Mouse (Mus musculus): ENCODE data around the gene Rbfox2. TPM values are rescaled to one million over a fixed set of nuclear protein-coding genes. Genes with fewer than 3 reads are reported as not detected.

The Rbfox2 gene
- 17.4 and 21.6 TPM in 2 replicates for total RNA-seq (2014; rRNA removed)
- polyA plus RNA-seq (2012; rRNA removed), result 18.2 and 21.5 TPM in 2 replicates

DNA sequence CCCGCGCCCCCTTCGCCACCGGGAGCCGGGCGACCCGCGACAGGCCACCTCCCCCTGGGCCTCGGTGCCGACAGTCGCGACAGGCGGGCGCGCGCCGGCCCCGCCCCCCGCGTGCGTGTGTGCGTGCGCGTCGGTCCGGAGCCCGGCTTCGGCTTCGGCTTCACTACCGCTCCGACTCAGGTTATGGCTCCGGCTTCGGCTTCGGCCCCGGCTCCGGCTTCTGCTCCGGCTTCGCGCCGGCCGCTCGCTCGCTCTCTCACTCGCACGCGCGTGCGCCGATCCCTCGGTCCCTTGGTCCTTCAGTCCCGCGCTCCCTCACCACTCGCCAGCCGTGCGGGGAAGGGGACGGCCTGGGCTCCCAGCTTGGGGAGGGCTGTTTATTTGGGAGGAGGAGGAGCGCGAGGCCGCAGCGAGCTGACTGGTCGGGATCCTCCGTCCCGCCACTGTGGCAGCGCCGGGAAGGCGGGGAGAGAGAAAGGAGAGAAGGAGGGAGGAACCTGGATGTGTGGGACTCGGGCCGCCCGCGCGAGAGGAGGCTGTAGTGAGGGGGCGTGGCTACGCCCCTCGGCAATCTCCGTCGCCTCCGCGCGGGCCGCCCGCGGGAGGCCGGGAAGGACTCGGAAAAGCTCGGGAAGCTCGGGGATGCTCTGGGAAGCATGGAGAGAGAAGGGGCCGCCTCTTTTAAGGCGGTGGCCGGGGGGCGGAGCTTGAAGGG, at the start of gene Rbfox2:
Rbfox2 (minus strand) TSS at position 458 of the 715 bp plus-strand sequence.
- peaks cover 27% of the 10 kb centered on the region; the same call in 1 of the 2 replicates for H3K79me2 ChIP-seq (ENCODE audit: control insufficient read depth, insufficient read depth, low read length)
- under 1% methylated on average over 89 of the region's 90 CpGs for whole genome bisulfite sequencing
- no peaks in the 10 kb centered on the region for H3K27me3 ChIP-seq (ENCODE audit: control insufficient read depth, insufficient read depth, low read length)
- TF ChIP-seq CTCF (IDR thresholded peaks at IDR 0.05; ENCODE audit: low read depth, low read length) (no peak), POLR2A (IDR thresholded peaks at IDR 0.05; ENCODE audit: extremely low read depth, insufficient read depth, low read length) (peak; percentile 86)
- H3K4me1 ChIP-seq (ENCODE audit: control insufficient read depth, insufficient read depth, low read length), result peaks cover 14% of the 10 kb centered on the region
- DNase-seq (ENCODE audit: extremely low read depth, low read depth, low spot score), result peak; percentile 90
- peak within 1 kb of the TSS; percentile 93 for H3K9ac ChIP-seq (ENCODE audit: low read depth, low read length)
- H3K4me3 ChIP-seq (ENCODE audit: insufficient read depth, low read depth, low read length), result peak within 1 kb of the TSS; percentile 86
- no peaks in the 10 kb centered on the region for H3K36me3 ChIP-seq (ENCODE audit: control insufficient read depth, insufficient read depth, low read length)
- H3K27ac ChIP-seq (replicated peaks; ENCODE audit: insufficient read depth, low read depth, low read length), result peak within 1 kb of the TSS; percentile 88

GRCm38 (mm10) chr15:77356248-77356810, 49.5 kb upstream of the Rbfox2 start:
- no peak overlapping the region for H3K9ac ChIP-seq (ENCODE audit: low read depth, low read length)
- H3K79me2 ChIP-seq (ENCODE audit: control insufficient read depth, insufficient read depth, low read length), result no peaks in the 10 kb centered on the region
- H3K4me3 ChIP-seq (ENCODE audit: insufficient read depth, low read depth, low read length), result no peak overlapping the region
- no peak for TF ChIP-seq POLR2A (IDR thresholded peaks at IDR 0.05; ENCODE audit: extremely low read depth, insufficient read depth, low read length)
- TF ChIP-seq CTCF (IDR thresholded peaks at IDR 0.05; ENCODE audit: low read depth, low read length), result no peak
- WGBS, result 54% methylated on average over 11 of the region's 11 CpGs
- H3K36me3 ChIP-seq (ENCODE audit: control insufficient read depth, insufficient read depth, low read length), result no peaks in the 10 kb centered on the region
- no peaks in the 10 kb centered on the region for H3K27me3 ChIP-seq (ENCODE audit: control insufficient read depth, insufficient read depth, low read length)
- H3K27ac ChIP-seq (replicated peaks; ENCODE audit: insufficient read depth, low read depth, low read length), result no peak overlapping the region
- DNase-seq (ENCODE audit: extremely low read depth, low read depth, low spot score), result no peak
- H3K4me1 ChIP-seq (ENCODE audit: control insufficient read depth, insufficient read depth, low read length), result 0 out of 2 replicates have a peak, but pooled peaks cover 3% of the 10 kb centered on the region

- Histone ChIP-seq H3K36me3 (ENCODE audit: control insufficient read depth, insufficient read depth, low read length) (no peaks in the 10 kb centered on the region), H3K4me3 (ENCODE audit: insufficient read depth, low read depth, low read length) (no peak overlapping the region), H3K9ac (ENCODE audit: low read depth, low read length) (no peak overlapping the region), H3K27me3 (ENCODE audit: control insufficient read depth, insufficient read depth, low read length) (no peaks in the 10 kb centered on the region), H3K27ac (replicated peaks; ENCODE audit: insufficient read depth, low read depth, low read length) (no peak overlapping the region), H3K79me2 (ENCODE audit: control insufficient read depth, insufficient read depth, low read length) (no peaks in the 10 kb centered on the region), H3K4me1 (ENCODE audit: control insufficient read depth, insufficient read depth, low read length) (0 out of 2 replicates have a peak, but pooled peaks cover 3% of the 10 kb centered on the region)
- no peak for TF ChIP-seq POLR2A (IDR thresholded peaks at IDR 0.05; ENCODE audit: extremely low read depth, insufficient read depth, low read length)
- no peak for TF ChIP-seq CTCF (IDR thresholded peaks at IDR 0.05; ENCODE audit: low read depth, low read length)
- WGBS, result 85% methylated on average over 6 of the region's 6 CpGs
- DNase-seq (ENCODE audit: extremely low read depth, low read depth, low spot score), result no peak
Measured at GRCm38 (mm10) chr15:77354848-77355551, 48.2 kb upstream of the Rbfox2 start.

DNA sequence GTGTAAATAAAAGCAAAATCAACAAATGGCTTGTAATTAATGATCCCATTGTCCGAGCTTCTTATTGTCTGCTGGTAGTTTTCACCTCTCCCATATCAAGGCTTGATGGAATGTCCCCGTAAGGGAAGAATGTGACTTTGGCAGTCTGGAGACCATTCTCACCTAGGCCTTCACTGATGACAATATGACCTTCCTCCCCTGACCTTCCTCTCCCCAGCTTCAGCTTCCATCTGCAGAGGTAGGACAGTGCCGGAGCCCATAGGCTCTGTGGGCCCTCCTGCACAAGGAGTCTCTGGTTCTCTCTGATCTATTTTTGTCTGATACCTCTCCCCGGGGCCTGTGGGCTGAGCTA, 47.7 kb upstream of the Rbfox2 start:
- Histone ChIP-seq H3K36me3 (ENCODE audit: control insufficient read depth, insufficient read depth, low read length) (no peaks in the 10 kb centered on the region), H3K27me3 (ENCODE audit: control insufficient read depth, insufficient read depth, low read length) (no peaks in the 10 kb centered on the region), H3K9ac (ENCODE audit: low read depth, low read length) (no peak overlapping the region), H3K27ac (replicated peaks; ENCODE audit: insufficient read depth, low read depth, low read length) (no peak overlapping the region), H3K4me3 (ENCODE audit: insufficient read depth, low read depth, low read length) (no peak overlapping the region), H3K79me2 (ENCODE audit: control insufficient read depth, insufficient read depth, low read length) (no peaks in the 10 kb centered on the region), H3K4me1 (ENCODE audit: control insufficient read depth, insufficient read depth, low read length) (0 out of 2 replicates have a peak, but pooled peaks cover 3% of the 10 kb centered on the region)
- TF ChIP-seq POLR2A (IDR thresholded peaks at IDR 0.05; ENCODE audit: extremely low read depth, insufficient read depth, low read length) (no peak), CTCF (IDR thresholded peaks at IDR 0.05; ENCODE audit: low read depth, low read length) (no peak)
- 66% methylated on average over 4 of the region's 4 CpGs for WGBS
- no peak for DNase-seq (ENCODE audit: extremely low read depth, low read depth, low spot score)

DNA sequence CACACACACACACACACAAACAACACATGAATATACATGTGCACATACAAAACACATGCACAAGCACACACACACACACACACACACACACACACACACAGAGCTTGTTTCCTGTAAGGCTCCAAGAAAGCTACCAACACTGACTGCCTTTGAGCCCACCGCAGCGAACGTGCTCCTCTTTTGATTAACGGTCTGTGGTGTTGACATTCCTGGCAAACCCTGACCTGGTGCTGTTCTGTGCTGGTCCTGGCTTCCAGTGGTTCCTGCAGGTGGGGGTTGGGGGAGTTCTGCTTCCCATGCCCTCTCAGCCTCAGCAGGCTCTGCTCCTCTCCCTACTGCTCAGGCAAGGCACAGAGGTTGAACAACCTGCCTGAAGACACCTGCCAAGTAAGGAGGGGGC, 47.0 kb upstream of the Rbfox2 start:
- no peak overlapping the region for H3K4me3 ChIP-seq (ENCODE audit: insufficient read depth, low read depth, low read length)
- DNase-seq (ENCODE audit: extremely low read depth, low read depth, low spot score), result no peak
- WGBS, result 19% methylated on average over 4 of the region's 4 CpGs
- H3K9ac ChIP-seq (ENCODE audit: low read depth, low read length), result no peak overlapping the region
- no peak overlapping the region for H3K27ac ChIP-seq (replicated peaks; ENCODE audit: insufficient read depth, low read depth, low read length)
- no peaks in the 10 kb centered on the region for H3K36me3 ChIP-seq (ENCODE audit: control insufficient read depth, insufficient read depth, low read length)
- H3K4me1 ChIP-seq (ENCODE audit: control insufficient read depth, insufficient read depth, low read length), result 0 out of 2 replicates have a peak, but pooled peaks cover 3% of the 10 kb centered on the region
- no peaks in the 10 kb centered on the region for H3K79me2 ChIP-seq (ENCODE audit: control insufficient read depth, insufficient read depth, low read length)
- H3K27me3 ChIP-seq (ENCODE audit: control insufficient read depth, insufficient read depth, low read length), result no peaks in the 10 kb centered on the region
- no peak for TF ChIP-seq POLR2A (IDR thresholded peaks at IDR 0.05; ENCODE audit: extremely low read depth, insufficient read depth, low read length)
- TF ChIP-seq CTCF (IDR thresholded peaks at IDR 0.05; ENCODE audit: low read depth, low read length), result no peak

Measured in liver, adult 2 months (tissue).